ENCODE assay signal across 14 mouse cellular contexts in genomic region chr13:35330926-35331325, GRCm38 (mm10).
"Had no signal": no experiment of that assay in that cellular context is flagged by ENCODE, and none has a peak within 500 bp of the region (broad histone marks: within the 10 kb centered on the region; RNA-seq: fewer than 3 reads in every experiment).

No protein-coding gene starts in this region.

- DNase-seq: gastrocnemius, adult 2 months; gastrocnemius, postnatal 10 days; gastrocnemius, postnatal 25 days; heart, adult 18-20 months; heart, postnatal 14 days; heart, postnatal 36 days; kidney, adult 11 months; kidney, adult 2 months; kidney, adult 9 months; kidney, postnatal 14 days; kidney, postnatal 36 days; layer of hippocampus, adult 9-11 months; layer of hippocampus, postnatal 36 days; left cerebral cortex, postnatal 4 days had no signal
